Mouse (Mus musculus): ENCODE data around the gene Def8. TPM values are rescaled to one million over a fixed set of nuclear protein-coding genes. Genes with fewer than 3 reads are reported as not detected.
A peak's percentile ranks its signal among the peaks of the same experiment; 100 is the strongest.

The Def8 gene
- polyA plus RNA-seq, 1 experiment, result 81.6 TPM

DNA sequence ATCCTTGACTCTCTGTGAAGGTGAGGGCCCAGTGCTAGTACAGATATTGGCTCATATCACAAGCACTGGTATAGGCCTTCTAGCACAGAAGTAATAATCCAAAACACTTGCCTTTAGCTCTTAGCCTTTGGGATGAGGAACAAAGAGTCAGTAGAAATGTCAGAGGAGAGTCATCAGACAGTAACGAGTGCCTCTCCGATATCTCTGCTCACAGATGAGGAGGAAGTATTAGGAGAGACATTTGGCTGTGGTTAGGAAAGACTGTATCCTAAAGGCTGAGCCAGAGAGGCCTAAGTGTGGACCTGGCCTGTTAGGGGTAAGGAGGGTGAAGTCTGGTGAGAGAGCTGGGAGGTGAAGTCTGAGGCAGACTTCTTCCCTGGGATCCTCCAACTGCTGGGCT, 18.5 kb downstream of the Def8 start:
- H3K4me1 ChIP-seq (ENCODE audit: control insufficient read depth, insufficient read depth, low read length), result no peaks in the 10 kb centered on the region
- H3K4me3 ChIP-seq (ENCODE audit: low read depth, low read length), result no peak overlapping the region
- no peaks in the 10 kb centered on the region for H3K36me3 ChIP-seq (ENCODE audit: control insufficient read depth, insufficient read depth, low read length, poor library complexity, severe bottlenecking)
- TF ChIP-seq POLR2A (IDR thresholded peaks at IDR 0.05; ENCODE audit: insufficient read depth, low read length), result no peak
- no peak for TF ChIP-seq EP300 (IDR thresholded peaks at IDR 0.05; ENCODE audit: insufficient read depth, low read depth, low read length)
- TF ChIP-seq CTCF (IDR thresholded peaks at IDR 0.05; ENCODE audit: low read depth, low read length), result no peak
- no peak overlapping the region for H3K27ac ChIP-seq (ENCODE audit: insufficient read depth, low read length)
- H3K27me3 ChIP-seq (ENCODE audit: control insufficient read depth, insufficient read depth, low read length, poor library complexity, severe bottlenecking), result no peaks in the 10 kb centered on the region
- peaks cover 4% of the 10 kb centered on the region; the same call in 1 of the 2 replicates for H3K9me3 ChIP-seq (replicated peaks; ENCODE audit: control insufficient read depth, insufficient read depth, low read length, poor library complexity, severe bottlenecking)
- no peak overlapping the region for H3K9ac ChIP-seq (ENCODE audit: low read depth, poor library complexity, severe bottlenecking)

DNA sequence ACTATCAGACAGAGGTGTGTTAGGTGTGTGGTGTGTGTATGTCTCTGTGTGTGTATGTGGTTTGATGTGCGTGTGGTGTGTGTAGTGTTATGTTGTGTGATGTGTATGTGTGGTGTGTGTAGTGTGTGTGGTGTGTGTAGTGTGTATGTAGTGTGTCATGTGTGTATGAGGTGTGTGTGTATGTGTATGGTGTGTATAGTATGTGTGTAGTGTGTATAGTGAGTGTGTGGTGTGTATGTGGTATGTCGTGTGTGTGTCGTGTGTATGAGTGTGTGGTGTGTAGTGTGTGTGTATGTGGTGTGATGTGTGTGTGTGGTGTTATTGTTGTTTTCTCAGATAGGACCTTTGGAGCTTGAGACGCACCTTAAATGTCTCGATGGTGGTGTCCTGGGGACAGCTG, 19.0 kb downstream of the Def8 start:
- Histone ChIP-seq H3K4me3 (ENCODE audit: low read depth, low read length) (no peak overlapping the region), H3K27ac (ENCODE audit: insufficient read depth, low read length) (no peak overlapping the region)
- TF ChIP-seq CTCF (IDR thresholded peaks at IDR 0.05; ENCODE audit: low read depth, low read length) (no peak), EP300 (IDR thresholded peaks at IDR 0.05; ENCODE audit: insufficient read depth, low read depth, low read length) (no peak), POLR2A (IDR thresholded peaks at IDR 0.05; ENCODE audit: insufficient read depth, low read length) (no peak)

DNA sequence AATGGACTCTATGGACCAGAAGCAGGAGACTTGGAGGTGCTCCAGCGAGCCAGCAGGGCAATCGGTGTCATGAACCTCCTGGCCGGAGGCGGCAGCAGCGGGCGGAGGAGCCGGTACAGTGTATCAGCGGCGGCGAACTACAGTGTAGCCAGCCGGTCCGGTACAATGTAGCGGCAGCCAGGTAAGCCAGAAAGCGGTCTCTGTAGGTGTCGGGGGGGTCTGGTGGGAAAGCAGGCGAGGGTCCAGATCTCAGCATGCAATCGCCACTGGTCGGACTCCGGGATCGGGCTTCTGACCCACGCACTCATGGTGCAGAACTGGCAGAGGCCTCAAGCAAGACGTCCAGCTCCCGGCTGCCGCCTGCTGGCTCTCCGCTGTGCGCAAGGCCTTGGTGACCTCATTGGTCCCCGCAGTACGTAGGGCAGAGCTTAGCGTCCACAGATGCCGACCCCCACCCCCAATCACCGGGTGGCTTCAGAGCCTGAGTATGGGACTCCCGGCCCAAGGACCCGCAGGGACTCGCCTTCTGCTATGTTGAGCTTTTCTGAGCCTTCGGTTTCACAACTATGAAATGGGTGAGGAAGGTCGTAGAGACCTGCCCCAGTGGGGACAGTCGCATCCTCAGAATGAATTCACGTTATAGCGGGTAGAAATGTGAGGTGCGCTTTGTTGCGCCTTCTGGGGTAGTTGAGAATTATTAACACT, 19.7 kb downstream of the Def8 start:
- Histone ChIP-seq H3K27me3 (ENCODE audit: control insufficient read depth, insufficient read depth, low read length, poor library complexity, severe bottlenecking) (no peaks in the 10 kb centered on the region), H3K4me3 (ENCODE audit: low read depth, low read length) (peak overlapping the region; percentile 78), H3K9ac (ENCODE audit: low read depth, poor library complexity, severe bottlenecking) (peak overlapping the region; percentile 67), H3K4me1 (ENCODE audit: control insufficient read depth, insufficient read depth, low read length) (peaks cover 4% of the 10 kb centered on the region), H3K36me3 (ENCODE audit: control insufficient read depth, insufficient read depth, low read length, poor library complexity, severe bottlenecking) (no peaks in the 10 kb centered on the region), H3K9me3 (replicated peaks; ENCODE audit: control insufficient read depth, insufficient read depth, low read length, poor library complexity, severe bottlenecking) (0 out of 2 replicates have a peak, but pooled peaks cover 4% of the 10 kb centered on the region), H3K27ac (ENCODE audit: insufficient read depth, low read length) (no peak overlapping the region; the same call in 1 of the 2 replicates)
- peak; percentile 62 for TF ChIP-seq CTCF (IDR thresholded peaks at IDR 0.05; ENCODE audit: low read depth, low read length)
- TF ChIP-seq EP300 (IDR thresholded peaks at IDR 0.05; ENCODE audit: insufficient read depth, low read depth, low read length), result no peak
- TF ChIP-seq POLR2A (IDR thresholded peaks at IDR 0.05; ENCODE audit: insufficient read depth, low read length), result no peak

More for the DNA sequence above, 19.0 kb downstream of the Def8 start:
- H3K9me3 ChIP-seq (replicated peaks; ENCODE audit: control insufficient read depth, insufficient read depth, low read length, poor library complexity, severe bottlenecking), result peaks cover 4% of the 10 kb centered on the region; the same call in 1 of the 2 replicates
- no peaks in the 10 kb centered on the region for H3K4me1 ChIP-seq (ENCODE audit: control insufficient read depth, insufficient read depth, low read length)
- no peak overlapping the region for H3K9ac ChIP-seq (ENCODE audit: low read depth, poor library complexity, severe bottlenecking)
- no peaks in the 10 kb centered on the region for H3K27me3 ChIP-seq (ENCODE audit: control insufficient read depth, insufficient read depth, low read length, poor library complexity, severe bottlenecking)
- no peaks in the 10 kb centered on the region for H3K36me3 ChIP-seq (ENCODE audit: control insufficient read depth, insufficient read depth, low read length, poor library complexity, severe bottlenecking)

- Histone ChIP-seq H3K9ac (ENCODE audit: low read depth, poor library complexity, severe bottlenecking) (peak overlapping the region; percentile 67), H3K9me3 (replicated peaks; ENCODE audit: control insufficient read depth, insufficient read depth, low read length, poor library complexity, severe bottlenecking) (0 out of 2 replicates have a peak, but pooled peaks cover 4% of the 10 kb centered on the region)
These were observed 20.2 kb downstream of the Def8 start for GRCm38 (mm10) chr8:123443576-123443921.

GRCm38 (mm10) chr8:123444131-123444530, 20.8 kb downstream of the Def8 start:
- Histone ChIP-seq H3K27me3 (ENCODE audit: control insufficient read depth, insufficient read depth, low read length, poor library complexity, severe bottlenecking) (no peaks in the 10 kb centered on the region), H3K27ac (ENCODE audit: insufficient read depth, low read length) (no peak overlapping the region), H3K9me3 (replicated peaks; ENCODE audit: control insufficient read depth, insufficient read depth, low read length, poor library complexity, severe bottlenecking) (0 out of 2 replicates have a peak, but pooled peaks cover 4% of the 10 kb centered on the region), H3K4me1 (ENCODE audit: control insufficient read depth, insufficient read depth, low read length) (peaks cover 4% of the 10 kb centered on the region), H3K4me3 (ENCODE audit: low read depth, low read length) (peak overlapping the region; percentile 33), H3K9ac (ENCODE audit: low read depth, poor library complexity, severe bottlenecking) (peak overlapping the region; percentile 67), H3K36me3 (ENCODE audit: control insufficient read depth, insufficient read depth, low read length, poor library complexity, severe bottlenecking) (no peaks in the 10 kb centered on the region)
- TF ChIP-seq POLR2A (IDR thresholded peaks at IDR 0.05; ENCODE audit: insufficient read depth, low read length), result no peak
- TF ChIP-seq EP300 (IDR thresholded peaks at IDR 0.05; ENCODE audit: insufficient read depth, low read depth, low read length), result no peak
- TF ChIP-seq CTCF (IDR thresholded peaks at IDR 0.05; ENCODE audit: low read depth, low read length), result no peak

More at GRCm38 (mm10) chr8:123443576-123443921, 20.2 kb downstream of the Def8 start:
- no peak for TF ChIP-seq EP300 (IDR thresholded peaks at IDR 0.05; ENCODE audit: insufficient read depth, low read depth, low read length)
- no peak for TF ChIP-seq POLR2A (IDR thresholded peaks at IDR 0.05; ENCODE audit: insufficient read depth, low read length)
- no peak for TF ChIP-seq CTCF (IDR thresholded peaks at IDR 0.05; ENCODE audit: low read depth, low read length)
- Histone ChIP-seq H3K4me3 (ENCODE audit: low read depth, low read length) (peak overlapping the region; percentile 78), H3K27me3 (ENCODE audit: control insufficient read depth, insufficient read depth, low read length, poor library complexity, severe bottlenecking) (no peaks in the 10 kb centered on the region), H3K27ac (ENCODE audit: insufficient read depth, low read length) (no peak overlapping the region; the same call in 1 of the 2 replicates), H3K4me1 (ENCODE audit: control insufficient read depth, insufficient read depth, low read length) (peaks cover 4% of the 10 kb centered on the region), H3K36me3 (ENCODE audit: control insufficient read depth, insufficient read depth, low read length, poor library complexity, severe bottlenecking) (no peaks in the 10 kb centered on the region)

DNA sequence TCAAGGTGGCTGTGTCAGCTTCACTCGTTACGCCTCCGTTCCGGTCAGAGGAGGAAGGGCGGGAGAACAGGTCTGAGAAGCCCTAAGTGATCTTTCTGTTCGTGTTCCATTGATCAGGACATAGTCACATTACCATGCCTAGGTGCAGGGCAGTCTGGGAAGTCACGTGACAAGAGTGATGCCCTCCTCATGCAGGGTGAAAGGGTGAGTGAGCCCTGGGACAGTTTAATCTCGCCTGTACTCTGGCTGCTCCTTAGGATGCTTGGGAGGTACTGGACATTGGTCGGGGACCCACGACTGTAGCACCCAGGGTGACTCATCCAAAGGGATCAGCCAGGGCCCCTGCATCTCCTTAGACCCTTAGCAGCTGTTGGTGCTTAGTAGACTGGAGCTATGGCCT, 22.7 kb downstream of the Def8 start:
- Histone ChIP-seq H3K27ac (ENCODE audit: insufficient read depth, low read length) (peak overlapping the region; percentile 68), H3K36me3 (ENCODE audit: control insufficient read depth, insufficient read depth, low read length, poor library complexity, severe bottlenecking) (no peaks in the 10 kb centered on the region), H3K9ac (ENCODE audit: low read depth, poor library complexity, severe bottlenecking) (peak overlapping the region; percentile 22), H3K27me3 (ENCODE audit: control insufficient read depth, insufficient read depth, low read length, poor library complexity, severe bottlenecking) (no peaks in the 10 kb centered on the region), H3K9me3 (replicated peaks; ENCODE audit: control insufficient read depth, insufficient read depth, low read length, poor library complexity, severe bottlenecking) (no peaks in the 10 kb centered on the region), H3K4me1 (ENCODE audit: control insufficient read depth, insufficient read depth, low read length) (peaks cover 4% of the 10 kb centered on the region), H3K4me3 (ENCODE audit: low read depth, low read length) (peak overlapping the region; percentile 27)
- no peak for TF ChIP-seq POLR2A (IDR thresholded peaks at IDR 0.05; ENCODE audit: insufficient read depth, low read length)
- no peak for TF ChIP-seq EP300 (IDR thresholded peaks at IDR 0.05; ENCODE audit: insufficient read depth, low read depth, low read length)
- TF ChIP-seq CTCF (IDR thresholded peaks at IDR 0.05; ENCODE audit: low read depth, low read length), result no peak

Data from ES-Bruce4 (cell line).